Mouse (Mus musculus) bone marrow macrophage, adult 2 months (primary cell): Measurements from ENCODE around the gene Pidd1. TPM values are rescaled to one million over a fixed set of nuclear protein-coding genes. Genes with fewer than 3 reads are reported as not detected.

ENCODE experiments used
- H3K27ac ChIP-seq: 2 replicates; pipeline ENCODE4 v1.5.1; 2012; ENCODE audit warnings: low read depth, low read length; ENCODE audit not compliant: insufficient read depth
- H3K4me1 ChIP-seq: 2 replicates; pipeline ENCODE4 v1.6.1; 2012; ENCODE audit warnings: low read length; ENCODE audit not compliant: control insufficient read depth, insufficient read depth
- H3K4me3 ChIP-seq: 2 replicates; pipeline ENCODE4 v1.5.1; 2012; ENCODE audit warnings: mild to moderate bottlenecking, low read length, moderate library complexity; ENCODE audit not compliant: insufficient read depth
- CTCF ChIP-seq: IDR thresholded peaks from 2 replicates; pipeline ENCODE4 v1.5.1; 2012; ENCODE audit warnings: low read depth, mild to moderate bottlenecking, low read length, moderate library complexity
- POLR2A ChIP-seq: IDR thresholded peaks from 2 replicates; pipeline ENCODE4 v1.6.1; 2012; ENCODE audit warnings: mild to moderate bottlenecking, low read depth, low read length, borderline replicate concordance
- polyA plus RNA-seq: library from polyadenylated mRNA; stranded (reverse); fragments of >200 nt; gene quantifications from 2 replicates; pipeline ENCODE4 v1.2.4, GENCODE M21; 2012; ENCODE audit not compliant: missing spikeins, insufficient read depth, insufficient read length

The Pidd1 gene
- polyA plus RNA-seq, 1 experiment: 5.6 TPM

DNA sequence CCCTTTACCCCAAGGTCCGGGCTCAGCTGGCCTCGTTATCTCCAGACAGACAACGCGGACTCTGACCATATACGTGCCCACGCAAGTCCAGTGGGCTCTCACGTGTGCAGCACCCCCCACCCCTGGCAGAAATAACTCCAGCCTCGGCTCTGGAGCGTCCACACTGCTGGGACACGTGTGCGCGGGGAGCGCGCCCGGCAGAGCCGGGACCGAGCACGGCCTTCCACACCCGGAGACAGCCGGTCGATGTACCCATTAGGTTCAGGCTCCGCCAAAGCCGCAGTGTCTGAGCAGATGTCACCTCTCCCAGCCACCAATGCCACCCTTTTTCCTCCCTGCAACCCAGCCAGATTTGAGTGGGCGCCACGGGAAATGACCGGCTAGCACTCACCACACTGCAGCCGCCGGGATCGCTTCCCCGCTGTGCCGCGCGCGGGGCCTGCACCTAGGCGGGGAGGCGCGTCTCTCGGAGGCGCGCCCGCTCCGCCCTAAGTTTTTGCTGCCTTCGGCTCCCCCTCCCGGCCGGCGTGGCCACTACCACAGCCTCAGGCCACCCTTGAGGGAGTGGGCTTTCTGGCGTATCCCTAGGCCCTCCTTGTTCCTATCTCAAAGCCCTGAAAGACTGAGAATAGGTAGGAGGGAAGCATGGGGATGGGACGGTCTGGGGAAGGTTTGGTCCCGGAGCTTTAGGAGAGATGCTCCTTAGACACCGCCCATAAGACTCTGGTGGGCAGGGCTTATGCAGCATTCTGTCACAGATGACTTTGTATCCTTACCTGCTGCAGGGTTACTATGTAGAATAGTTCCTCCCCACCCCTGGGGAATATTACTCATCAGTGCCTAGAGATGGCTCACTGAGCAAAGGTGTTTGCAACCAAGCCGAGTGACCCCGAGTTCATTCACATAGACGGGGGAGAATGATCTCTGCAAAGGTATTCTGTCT lies 6.4 kb downstream of the Pidd1 start, which contains the start of gene Slc25a22:
TSS of gene Slc25a22 (minus strand) at position 715 of the 943 bp plus-strand sequence.
- H3K4me1 ChIP-seq: peaks cover 15% of the 10 kb centered on the region
- peak within 1 kb of the TSS; percentile 58 for H3K27ac ChIP-seq
- TF ChIP-seq CTCF (peak; percentile 61), POLR2A (no peak)
- peak within 1 kb of the TSS; percentile 94 for H3K4me3 ChIP-seq

DNA sequence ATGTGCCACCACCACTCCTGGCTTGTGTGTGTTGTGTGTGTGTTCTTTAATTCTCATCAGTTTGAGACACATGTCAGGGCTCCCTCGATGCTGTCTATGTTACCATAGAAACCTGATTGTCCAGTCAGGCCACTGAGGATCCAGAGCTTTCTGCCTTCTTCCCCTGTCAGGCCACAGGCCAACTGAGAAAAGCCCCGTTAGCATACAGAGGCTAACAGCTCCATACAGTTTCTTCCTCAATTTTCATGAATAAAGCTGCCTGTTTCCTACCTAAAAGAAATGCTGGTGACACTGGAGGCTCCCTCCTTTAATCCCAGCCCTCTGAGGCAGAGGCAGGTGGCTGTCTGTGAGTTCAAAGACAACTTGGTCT lies 7.3 kb downstream of the Pidd1 start:
- no peak for TF ChIP-seq POLR2A
- TF ChIP-seq CTCF: no peak
- Histone ChIP-seq H3K4me1 (peaks cover 15% of the 10 kb centered on the region), H3K27ac (peak overlapping the region; percentile 58), H3K4me3 (peak overlapping the region; percentile 94)

DNA sequence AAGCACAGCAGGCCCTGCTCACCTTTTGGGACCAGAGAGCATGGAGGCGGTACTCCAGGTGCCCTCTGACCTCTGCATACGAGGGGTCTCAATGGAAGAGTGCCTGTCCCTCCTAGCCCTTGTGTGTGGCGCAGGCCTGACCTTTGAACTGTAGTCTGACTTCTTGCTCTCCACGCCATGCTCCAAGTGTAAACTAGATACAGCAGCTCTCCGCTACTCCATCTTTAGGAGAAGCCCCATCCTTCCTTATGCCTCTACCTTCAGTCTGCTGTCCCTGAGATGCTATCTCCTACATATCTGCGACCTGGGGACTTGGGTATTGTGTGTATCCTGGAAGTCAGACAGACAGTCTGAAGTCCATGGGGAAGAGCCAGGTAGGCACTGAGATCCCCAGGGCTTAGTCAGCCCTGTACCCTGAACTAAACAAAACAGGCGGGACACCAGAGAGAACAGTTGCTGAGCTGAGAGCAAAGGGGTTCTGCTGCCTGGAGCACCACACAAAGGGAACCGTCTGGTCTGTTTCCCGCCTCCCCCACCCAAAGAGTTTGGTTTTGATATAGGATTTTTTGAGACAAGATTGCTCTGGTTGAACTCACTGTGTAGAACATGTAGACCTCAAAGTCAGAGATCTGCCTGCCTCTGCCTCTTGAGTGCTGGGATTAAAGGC lies 7.8 kb downstream of the Pidd1 start:
- peak overlapping the region; percentile 58 for H3K27ac ChIP-seq
- H3K4me3 ChIP-seq: peak overlapping the region; percentile 94
- H3K4me1 ChIP-seq: peaks cover 15% of the 10 kb centered on the region
- TF ChIP-seq CTCF (no peak), POLR2A (no peak)

DNA sequence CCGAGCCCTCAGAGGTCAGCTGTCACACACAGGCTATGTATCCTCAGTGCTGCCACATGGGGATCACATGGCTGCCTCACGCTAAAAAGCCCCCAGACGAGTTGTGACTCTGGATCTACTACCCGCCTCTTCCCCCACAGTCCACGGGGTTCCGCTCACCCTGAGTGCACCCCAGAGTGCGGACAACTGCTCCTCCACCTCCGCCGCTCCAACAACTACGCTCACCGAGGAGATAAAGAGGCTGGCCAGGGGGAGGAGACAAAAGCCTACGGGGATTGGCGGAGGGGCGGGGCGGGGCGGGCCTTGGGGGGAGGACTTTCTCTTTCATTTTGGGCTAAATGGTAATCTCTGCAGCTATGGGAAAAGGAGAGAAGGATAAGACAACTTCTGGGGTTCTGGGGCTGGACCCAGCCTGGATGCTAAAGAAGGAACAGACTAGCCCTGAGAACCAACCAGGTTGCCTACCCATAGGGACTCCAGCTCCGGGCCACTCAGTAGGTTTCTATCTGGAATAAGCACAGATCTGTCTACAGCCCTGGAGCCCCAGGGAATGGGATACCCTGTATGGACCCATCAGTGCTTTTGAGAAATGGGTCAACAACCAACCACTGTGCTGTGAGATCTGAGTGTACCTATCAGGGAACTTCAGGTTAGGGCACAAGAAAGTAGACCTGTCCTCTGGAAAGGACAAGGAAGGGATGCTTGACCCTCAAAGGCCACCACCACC lies 8.5 kb downstream of the Pidd1 start:
- Histone ChIP-seq H3K4me3 (peak overlapping the region; percentile 62), H3K27ac (peak overlapping the region; percentile 45), H3K4me1 (peaks cover 12% of the 10 kb centered on the region)
- TF ChIP-seq POLR2A (no peak), CTCF (no peak)

DNA sequence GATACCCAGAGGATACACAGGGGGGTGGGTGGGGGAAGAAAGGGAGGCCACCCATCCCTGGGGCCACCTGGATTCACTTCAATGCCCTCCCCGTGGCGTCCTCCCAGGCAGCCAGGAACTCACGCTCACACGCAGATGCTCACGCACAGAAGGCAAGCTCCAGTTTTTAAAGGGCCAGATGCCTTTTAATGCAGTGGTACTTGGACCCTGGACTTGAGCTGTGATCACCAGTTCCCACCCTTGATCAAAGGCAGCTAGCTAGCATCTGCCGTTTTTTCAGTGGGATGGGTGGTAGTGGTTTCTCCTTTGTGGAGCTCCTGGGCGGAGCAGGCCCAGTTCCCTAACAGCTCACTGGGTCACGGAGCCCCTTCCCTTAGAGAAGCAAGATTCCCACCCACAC lies 9.4 kb downstream of the Pidd1 start:
- Histone ChIP-seq H3K27ac (no peak overlapping the region), H3K4me3 (peak overlapping the region; percentile 62), H3K4me1 (peaks cover 12% of the 10 kb centered on the region)
- TF ChIP-seq CTCF (no peak), POLR2A (no peak)

GRCm38 (mm10) chr7:141433517-141434400 lies 10.1 kb downstream of the Pidd1 start:
- H3K27ac ChIP-seq: no peak overlapping the region
- TF ChIP-seq CTCF (no peak), POLR2A (no peak)
- H3K4me3 ChIP-seq: peak overlapping the region; percentile 62
- H3K4me1 ChIP-seq: peaks cover 14% of the 10 kb centered on the region

GRCm38 (mm10) chr7:141432741-141433516 lies 10.9 kb downstream of the Pidd1 start:
- Histone ChIP-seq H3K4me1 (peaks cover 21% of the 10 kb centered on the region), H3K27ac (no peak overlapping the region), H3K4me3 (no peak overlapping the region)
- TF ChIP-seq CTCF: no peak
- no peak for TF ChIP-seq POLR2A

GRCm38 (mm10) chr7:141432186-141432611 lies 11.6 kb downstream of the Pidd1 start:
- Histone ChIP-seq H3K27ac (no peak overlapping the region), H3K4me1 (peaks cover 21% of the 10 kb centered on the region), H3K4me3 (no peak overlapping the region)
- TF ChIP-seq CTCF: no peak
- TF ChIP-seq POLR2A: no peak
